Mouse (Mus musculus): ENCODE results near the gene Gfra1. TPM values are rescaled to one million over a fixed set of nuclear protein-coding genes. Genes with fewer than 3 reads are reported as not detected.

The Gfra1 gene
- 1.3 TPM for total RNA-seq (2023)

GRCm38 (mm10) chr19:58455496-58456061, at the start of gene Gfra1:
TSS of gene Gfra1 (minus strand) at chr19:58455909.

Other genes with a start within 250 kb of the Gfra1 start
- not detected for gene Ccdc172, start 56.1 kb upstream of the Gfra1 start, total RNA-seq (2023)
- 12.8 TPM for gene Pnlip, start 196.6 kb upstream of the Gfra1 start, total RNA-seq (2023)

All from CD8-positive naive resting alpha-beta T cell, adult 57 days (primary cell).